Mouse (Mus musculus): ENCODE data around the gene Plcl1.
A peak's percentile ranks its signal among the peaks of the same experiment; 100 is the strongest.
"Not testable (repeated sequence)": the region's sequence is repeated elsewhere in the genome, so short reads cannot be mapped to it uniquely, and the experiment has no call there.

Plcl1 gene

DNA sequence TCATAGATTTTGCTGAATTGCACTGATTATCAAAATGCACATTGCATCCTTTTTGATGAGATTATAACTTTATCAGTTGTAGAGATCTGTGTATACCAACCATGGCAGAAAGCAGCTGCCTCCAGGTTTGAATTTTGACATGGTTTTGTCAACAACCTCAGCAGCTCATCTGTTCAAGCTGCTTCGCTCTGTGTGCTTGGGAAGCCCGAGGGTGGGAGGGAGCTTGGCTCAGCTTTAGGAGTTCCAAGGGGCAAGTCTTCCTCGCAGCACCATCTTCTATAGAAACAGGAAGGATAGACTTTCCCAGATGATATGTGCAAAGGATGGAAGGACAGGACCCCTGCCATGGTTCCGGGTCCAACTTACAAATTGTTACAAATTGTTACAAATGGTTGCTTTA lies 32.9 kb downstream of the Plcl1 start:
- no peak for DNase-seq (ENCODE audit: low spot score in 2 of 2)

DNA sequence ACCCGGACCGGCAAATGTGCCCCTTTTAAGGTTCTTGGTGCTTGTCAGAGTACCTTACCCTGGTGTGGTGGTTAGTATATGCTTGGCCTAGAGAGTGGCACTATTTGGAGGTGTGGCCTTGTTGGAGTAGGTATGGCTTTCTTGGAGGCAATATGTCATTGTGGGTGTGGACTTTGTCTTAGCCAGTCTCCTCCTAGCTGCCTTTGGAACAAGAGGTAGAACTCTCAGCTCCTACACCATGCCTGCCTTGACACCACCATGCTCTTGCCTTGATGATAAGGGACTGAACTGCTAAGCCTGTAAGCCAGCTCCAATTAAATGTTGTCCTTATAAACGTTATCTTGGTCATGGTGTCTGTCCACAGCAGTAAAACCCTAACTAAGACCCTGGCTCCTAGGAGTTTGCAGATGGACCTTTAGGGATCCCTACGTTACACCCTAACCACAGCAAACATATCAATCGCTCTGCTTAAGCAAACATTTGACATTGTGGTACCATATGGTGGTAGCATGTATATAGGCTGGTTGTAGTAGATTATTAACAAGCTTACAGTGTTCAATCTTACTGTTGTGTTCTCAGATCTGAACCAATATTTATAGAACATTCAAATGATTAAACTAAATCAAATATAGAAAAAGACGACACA lies 39.4 kb downstream of the Plcl1 start:
- no peak for DNase-seq (ENCODE audit: low spot score in 2 of 2)

DNA sequence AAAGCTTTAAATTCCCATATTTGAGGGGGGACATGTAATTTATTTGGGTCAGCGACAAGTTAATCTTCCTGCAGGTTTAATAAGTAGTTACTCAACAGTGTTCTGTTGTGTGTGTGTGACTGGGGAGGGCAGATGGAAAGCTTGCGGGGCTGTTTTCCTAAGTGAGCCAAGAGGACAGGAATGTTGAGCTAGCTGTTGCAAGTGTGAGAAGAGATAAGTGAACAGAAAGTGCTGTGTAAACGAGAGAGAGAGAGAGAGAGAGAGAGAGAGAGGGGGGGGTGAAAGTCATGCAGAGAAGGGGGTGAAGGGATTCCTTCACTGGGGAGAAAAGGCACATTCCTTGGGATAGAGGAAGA lies 39.9 kb downstream of the Plcl1 start:
- DNase-seq (ENCODE audit: low spot score in 2 of 2), result no peak

DNA sequence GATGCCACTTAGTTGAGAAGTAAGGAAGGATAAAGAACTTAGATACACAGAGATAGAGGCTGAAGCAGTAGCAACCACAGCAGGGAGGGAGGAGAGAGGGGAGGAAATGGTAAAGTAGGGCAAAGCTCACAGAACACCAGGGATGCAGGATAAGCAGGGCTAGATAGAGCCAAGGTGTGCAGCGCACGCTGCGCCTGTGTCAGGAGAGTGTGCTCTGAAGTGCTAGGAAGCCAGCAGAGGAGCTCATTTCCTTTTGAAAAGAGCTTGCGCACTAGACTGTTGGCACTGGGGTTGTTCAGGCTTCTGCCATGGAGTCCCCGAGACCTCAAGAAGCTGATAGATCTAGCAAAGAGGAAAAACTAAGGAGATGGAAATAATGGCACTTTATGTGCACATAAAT lies 40.6 kb downstream of the Plcl1 start:
- no peak for DNase-seq (ENCODE audit: low spot score in 2 of 2)

DNA sequence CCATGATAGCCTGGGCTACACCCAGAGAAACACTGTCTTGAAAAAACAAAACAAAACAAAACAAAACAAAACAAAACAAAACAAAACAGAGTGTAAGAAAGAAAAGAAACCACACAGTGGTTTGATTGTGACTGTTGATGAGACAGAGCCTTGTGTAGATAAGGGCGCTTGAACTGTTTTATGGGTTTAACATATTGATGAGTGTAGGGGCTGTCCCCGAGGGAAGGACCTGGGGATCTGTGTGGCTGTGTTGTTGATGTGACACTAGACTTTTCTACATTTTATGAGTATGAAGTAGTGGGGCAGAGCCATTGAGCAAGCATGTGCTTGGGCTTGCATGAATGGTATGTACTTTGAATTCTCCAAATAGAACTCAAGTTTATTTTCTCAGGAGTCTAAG lies 41.2 kb downstream of the Plcl1 start:
- DNase-seq (ENCODE audit: low spot score in 2 of 2), result no peak

DNA sequence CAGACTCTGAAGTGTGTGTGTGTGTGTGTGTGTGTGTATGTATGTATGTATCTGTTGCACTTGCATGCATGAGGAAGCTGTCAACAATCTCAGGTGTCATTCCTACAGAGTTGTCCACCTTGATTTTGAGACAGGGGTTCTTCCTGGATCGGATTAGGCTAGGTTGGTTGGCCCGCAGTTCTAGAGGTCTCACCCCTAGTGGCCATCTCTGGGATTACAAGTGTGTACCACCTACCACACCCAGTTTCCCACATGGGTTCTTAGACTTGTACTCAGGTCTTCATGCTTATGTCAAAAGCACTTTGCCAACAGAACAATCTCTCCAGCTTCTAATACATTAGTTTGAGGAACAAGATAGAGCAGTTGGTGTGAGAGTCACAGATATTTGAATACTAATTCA lies 41.9 kb downstream of the Plcl1 start:
- DNase-seq (ENCODE audit: low spot score in 2 of 2), result no peak

DNA sequence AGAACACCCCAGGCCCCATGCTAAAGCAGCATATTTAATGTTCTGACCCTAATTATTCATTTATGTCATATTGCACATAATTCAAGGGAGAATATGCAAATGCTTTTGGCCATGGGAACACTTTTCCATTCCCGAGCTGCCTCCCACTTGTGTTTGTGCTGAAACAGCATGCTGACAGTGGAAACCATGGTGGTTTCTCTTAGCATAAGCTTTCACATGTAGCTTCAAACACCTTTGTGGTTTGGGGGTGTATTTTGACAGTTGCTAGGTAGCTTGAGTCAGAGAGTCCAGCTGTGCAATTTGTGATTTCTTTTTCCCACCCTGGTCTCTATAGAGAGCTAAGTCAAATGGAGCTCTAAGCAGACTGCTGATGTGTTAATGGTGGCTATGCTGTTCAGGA lies 42.4 kb downstream of the Plcl1 start:
- DNase-seq (ENCODE audit: low spot score in 2 of 2), result no peak

DNA sequence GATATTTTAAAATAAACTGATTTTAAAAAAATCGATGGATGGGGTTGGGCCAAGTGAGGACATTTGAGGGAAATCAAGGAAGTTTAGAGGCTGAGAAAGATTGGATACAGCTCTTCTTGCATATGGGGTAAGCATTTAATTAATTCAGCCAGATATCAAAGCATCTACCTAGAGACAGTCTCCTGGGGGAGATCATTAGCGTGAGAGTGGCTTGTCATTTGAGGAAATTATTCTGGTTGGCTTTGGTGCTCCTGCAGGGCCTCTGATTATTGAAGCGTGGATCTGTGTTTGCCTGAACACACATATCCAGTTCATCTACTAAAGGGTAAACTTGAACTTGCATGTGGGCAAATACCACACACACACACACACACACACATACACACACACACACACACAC lies 44.1 kb downstream of the Plcl1 start:
- no peak for DNase-seq (ENCODE audit: low spot score in 2 of 2)

DNA sequence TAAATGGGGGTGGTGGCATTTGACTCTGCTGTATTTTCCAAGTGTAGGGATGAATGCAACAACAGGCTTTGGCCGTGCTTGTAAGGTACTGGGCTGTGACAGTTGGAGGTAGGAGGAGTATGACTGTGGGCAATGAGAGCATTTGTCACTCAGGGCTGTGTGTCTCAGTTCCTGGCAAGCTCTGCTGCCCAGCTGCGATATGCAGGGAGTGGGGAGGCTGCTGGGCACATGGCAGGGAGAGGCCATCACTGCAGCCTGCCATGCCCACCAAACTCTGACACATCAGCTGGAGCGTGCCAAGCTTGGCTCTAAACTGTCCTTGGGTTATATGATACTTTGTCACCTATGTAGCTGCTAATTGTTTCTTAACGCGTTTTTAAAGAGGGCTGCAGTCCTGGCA lies 48.4 kb downstream of the Plcl1 start:
- DNase-seq (ENCODE audit: low spot score in 2 of 2), result no peak

DNA sequence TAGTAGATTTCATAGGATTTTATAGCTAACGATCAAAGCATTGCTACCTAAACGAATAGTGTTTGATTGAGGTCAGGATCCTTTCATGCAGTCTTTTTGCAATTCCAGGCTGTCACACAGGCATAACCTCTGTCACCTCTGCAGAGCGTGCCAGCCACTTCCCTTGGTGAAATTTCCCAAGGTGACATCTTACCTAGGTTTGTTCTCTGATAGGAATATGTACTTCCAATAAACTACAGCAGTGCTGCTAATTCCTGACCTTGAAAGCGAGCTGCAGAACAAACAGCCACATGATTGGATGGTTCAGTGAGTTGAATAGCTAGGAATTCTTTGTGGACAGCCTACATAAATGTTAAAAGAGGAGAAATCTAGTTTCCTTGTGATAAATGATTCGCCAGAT lies 56.6 kb downstream of the Plcl1 start:
- no peak for DNase-seq (ENCODE audit: low spot score in 2 of 2)

DNA sequence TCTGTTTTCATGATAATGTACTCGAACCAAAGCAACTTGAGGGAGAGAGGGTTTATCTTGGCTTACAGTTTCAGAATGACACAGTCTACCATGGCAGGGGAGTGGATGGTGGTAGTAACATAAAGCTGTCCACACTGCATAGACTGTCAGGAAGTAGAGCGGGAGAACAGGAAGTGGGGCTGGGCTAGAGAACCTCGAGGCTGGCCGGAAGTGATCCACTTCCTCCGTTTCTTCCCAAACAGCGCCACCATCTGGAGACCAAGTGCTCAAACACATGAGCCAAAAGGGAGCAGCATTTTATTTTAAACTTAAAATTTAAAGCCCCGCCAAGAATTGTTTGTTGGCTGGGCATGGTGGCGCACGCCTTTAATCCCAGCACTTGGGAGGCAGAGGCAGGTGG lies 68.0 kb downstream of the Plcl1 start:
- DNase-seq (ENCODE audit: low spot score in 2 of 2), result no peak

DNA sequence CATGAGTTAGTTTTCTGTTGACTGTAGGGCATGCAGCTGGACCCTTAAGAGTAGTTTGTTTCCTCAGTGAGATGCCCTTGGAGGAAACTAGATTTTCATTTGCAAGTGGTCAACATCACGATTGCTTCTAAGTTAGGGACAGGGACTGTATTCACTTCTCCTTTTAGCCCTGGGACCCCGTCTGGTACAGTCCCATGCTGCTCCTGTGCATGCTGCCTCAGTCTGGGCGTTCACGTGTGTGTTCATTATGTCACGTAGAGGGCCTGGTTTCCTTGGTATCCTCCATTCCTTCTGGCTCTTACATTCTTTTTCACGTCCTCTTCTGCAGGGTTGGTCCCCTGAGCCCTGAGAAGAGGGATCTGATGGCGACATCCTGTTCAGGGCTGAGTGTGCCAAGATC lies 69.3 kb downstream of the Plcl1 start:
- DNase-seq (ENCODE audit: low spot score in 2 of 2), result no peak

DNA sequence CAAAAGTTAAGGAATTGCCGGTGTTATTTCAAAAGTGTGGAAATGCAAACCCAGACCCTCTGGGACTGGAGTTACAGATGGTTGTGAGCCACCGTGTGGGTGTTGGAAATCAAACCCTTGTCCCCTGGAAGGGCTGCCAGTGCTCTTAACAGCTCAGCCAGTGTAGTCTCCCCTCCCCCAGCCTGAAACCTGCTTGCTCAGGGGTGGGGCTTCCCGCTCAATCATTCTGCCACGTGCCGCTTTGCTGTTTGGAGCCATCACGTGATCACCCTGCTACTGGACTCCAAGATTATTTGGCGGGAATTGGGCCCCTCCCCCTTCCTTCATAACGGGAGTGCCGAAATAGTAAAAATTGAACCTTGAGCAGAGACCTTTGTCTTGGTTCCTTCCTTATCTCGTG lies 81.7 kb downstream of the Plcl1 start:
- not testable (repeated sequence) for DNase-seq (ENCODE audit: low spot score in 2 of 2)

DNA sequence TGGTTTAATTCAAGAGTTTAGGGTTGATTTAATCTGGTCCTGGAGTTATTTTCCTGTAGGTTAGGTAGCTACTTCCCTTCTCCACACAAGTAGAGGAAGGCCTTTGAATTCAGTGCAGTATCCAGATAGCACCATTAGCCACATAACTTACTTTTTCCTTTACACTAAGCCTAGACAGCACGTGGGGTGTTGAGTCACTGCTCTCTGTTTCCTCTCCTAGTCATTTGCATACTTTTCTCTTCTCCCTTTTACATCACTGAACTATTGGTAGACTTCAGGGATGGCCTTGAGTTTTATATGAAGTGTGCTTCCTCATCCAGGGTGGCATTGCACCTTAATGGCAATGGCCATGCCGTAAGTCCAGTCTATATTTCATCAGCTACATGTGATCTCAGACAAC lies 82.5 kb downstream of the Plcl1 start:
- no peak for DNase-seq (ENCODE audit: low spot score in 2 of 2)

DNA sequence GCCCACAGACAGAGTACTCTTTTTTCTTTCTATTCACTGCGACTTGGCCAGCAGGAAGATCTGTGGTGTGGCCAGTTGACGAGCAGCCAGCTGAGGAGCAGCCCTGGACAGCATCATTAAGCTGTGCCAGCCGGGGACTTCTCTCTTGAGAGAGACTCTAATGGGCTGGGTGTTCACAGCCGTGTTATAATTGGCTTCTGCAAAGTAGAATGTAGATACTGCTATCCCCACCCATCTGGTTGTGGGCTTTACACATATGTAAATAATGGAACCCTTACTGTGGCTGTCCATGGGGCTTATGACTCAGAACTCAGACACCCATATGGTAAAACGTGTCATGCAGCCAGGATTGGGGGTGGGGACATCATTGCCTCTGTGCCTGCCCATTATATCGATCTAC lies 83.6 kb downstream of the Plcl1 start:
- peak; percentile 22 to 25 for DNase-seq (ENCODE audit: low spot score in 2 of 2)

DNA sequence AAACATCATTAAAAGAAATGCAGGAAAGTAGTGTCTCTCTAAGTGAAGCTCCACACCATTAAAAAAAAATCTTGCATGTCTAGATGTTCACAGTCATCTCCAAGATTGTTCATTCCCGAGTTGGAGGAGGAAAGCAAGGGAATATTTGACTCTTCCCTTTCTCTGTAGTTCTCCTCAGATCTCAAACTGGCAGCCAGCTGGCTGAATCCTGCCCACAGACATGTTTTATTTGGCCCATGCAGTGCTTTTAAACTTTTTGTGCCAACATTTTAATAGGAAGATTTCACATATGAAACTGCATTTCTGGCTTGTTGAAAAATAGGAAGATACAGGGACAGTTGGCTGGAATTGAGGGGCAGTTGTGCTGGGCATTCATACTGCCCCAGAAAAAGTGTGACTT lies 94.2 kb downstream of the Plcl1 start:
- peak in 1 of 2 experiments; percentile 13 for DNase-seq (ENCODE audit: low spot score in 2 of 2)

DNA sequence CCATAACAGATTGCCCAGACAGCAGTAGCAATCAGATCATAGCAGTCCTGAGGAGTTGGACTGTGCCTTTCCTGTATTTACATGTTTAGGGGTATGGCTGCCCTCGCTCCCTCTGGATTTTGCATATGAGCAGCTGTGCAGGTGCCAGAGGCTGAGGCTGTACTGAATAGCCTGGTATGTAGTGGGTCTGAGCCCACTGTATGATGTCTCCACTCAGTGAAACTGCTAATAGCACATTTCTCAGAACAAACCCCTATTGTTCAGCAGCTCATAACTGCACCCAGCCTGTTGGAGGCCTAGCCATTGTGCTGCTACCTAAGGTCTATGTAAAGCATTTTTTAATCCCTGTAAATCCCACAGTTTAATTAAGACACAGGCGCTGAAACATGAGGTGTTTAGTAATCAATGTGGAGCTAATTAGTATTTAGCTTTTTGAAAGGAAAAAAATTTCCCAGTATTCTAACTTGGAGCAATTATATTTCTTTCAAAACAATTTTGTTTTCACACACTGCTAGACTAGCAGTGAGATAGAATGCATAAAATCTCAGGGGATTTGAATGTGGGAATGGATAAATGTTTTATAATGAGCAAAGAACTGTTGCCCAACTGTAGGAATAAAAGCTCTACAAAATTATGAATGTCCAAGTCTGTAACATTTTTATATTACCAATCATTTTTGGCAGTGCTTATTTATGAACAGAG lies 95.4 kb downstream of the Plcl1 start:
- no peak for DNase-seq (ENCODE audit: low spot score in 2 of 2)

DNA sequence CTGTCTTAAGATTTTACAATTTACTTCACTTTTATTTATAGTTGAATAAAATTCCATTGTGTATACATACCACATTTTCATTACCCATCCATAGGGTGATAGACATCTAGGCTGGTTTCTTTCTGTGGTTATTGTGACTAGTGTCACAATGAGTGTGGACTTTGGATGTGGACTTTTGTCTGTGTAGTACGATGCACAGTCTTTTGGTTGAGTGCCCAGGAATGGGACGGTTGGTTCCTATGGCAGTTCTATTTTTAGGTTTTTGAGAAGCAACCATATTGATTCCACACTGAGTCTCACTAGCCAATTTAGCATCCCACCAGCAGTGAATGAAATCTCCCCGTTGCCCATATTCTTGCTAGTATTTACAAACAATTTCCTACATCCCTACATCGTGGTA lies 100.1 kb downstream of the Plcl1 start:
- DNase-seq (ENCODE audit: low spot score in 2 of 2), result no peak

DNA sequence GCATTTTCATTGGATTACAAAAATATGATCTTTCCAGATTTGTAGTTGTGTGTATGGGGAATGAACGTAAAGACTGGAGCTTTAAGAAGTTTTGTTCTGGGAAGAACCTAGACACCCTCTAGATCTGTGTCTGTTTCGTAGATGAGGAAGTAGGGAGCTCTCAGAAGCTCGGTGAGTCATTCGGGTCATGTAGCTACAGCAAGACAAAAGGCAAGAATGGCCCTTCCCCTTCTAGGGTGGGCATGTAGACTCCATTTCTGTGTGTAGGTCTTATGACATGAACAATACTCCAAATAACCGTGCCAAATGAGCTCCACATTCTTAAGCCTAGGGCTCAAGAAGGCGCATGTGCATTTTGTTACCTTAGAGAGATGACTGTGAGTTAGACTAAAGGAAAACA lies 101.3 kb downstream of the Plcl1 start:
- no peak for DNase-seq (ENCODE audit: low spot score in 2 of 2)

DNA sequence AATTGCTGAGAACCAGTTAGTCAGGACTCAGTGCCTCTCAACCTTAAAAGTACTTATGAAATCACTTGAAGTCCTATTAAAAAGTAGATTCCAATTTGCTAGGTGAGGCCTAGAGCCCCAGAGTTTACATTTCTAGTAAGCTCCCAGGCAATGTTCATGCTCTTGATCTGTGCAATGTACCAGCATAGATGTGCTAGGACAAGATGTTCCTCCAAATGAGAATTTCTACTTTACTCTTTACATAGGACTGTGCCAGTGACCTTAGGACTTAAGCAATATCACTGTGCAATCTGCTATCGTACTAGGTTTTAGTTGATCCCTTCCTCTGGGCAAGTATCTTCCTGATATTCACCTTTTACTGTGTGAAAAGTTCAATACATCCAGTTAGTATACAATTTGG lies 103.9 kb downstream of the Plcl1 start:
- no peak for DNase-seq (ENCODE audit: low spot score in 2 of 2)

DNA sequence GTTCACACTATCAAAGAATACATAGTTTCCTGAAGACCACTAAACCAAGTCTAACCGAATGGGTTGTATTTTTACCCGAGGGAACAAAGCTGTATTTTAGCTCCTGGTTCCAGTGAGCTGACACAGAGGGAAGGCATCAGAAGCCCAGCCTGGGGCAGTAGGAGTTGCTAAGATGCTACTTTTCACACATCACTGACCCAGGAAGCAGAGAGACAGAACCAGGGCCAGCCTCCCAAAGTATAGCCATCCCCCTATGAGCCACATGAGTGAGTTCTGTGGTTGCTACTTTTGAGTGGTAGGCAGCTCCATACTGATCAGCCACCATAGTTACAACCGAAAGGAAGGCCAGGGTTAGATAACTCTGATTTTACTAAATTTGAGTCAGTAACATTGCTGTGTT lies 106.4 kb downstream of the Plcl1 start:
- DNase-seq (ENCODE audit: low spot score in 2 of 2), result no peak

DNA sequence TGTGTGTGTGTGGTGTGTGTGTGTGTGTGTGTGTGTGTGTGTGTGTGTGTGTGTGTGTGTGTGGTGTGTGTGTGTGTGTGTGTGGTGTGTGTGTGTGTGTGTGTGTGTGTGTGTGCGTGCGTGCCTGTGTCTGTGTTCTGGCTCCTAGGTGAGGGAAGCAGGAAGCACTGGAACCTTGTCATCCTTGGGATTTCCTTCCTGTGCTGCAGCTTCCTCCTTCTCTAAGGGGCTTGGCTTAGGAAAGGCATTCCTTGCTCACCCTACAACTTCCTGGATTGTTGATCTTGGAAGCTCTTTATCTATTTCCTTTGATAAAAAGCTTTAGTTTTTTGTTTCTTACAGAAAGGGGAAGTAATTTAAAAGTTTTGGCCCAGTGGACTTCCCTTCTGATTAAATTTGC lies 107.1 kb downstream of the Plcl1 start:
- DNase-seq (ENCODE audit: low spot score in 2 of 2), result not testable (repeated sequence)

DNA sequence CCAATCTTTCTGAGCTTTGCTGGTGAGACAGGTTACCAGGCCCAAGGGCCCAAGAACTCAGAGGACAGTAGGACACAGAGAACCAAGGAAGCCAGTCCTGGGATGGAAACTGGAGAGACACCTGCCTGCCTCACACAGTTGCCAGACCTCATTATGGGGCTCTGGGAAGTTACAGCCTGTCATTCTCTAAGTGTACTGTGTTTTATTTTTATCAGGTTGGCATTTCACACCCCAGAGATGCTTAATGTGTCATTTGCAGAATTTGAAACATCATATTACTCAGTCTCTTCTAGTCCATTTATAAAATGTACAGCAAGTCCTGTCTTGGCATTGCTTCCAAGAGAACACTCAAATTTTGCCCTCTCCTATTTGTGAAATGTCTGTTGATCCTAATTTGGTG lies 111.5 kb downstream of the Plcl1 start:
- no peak for DNase-seq (ENCODE audit: low spot score in 2 of 2)

DNA sequence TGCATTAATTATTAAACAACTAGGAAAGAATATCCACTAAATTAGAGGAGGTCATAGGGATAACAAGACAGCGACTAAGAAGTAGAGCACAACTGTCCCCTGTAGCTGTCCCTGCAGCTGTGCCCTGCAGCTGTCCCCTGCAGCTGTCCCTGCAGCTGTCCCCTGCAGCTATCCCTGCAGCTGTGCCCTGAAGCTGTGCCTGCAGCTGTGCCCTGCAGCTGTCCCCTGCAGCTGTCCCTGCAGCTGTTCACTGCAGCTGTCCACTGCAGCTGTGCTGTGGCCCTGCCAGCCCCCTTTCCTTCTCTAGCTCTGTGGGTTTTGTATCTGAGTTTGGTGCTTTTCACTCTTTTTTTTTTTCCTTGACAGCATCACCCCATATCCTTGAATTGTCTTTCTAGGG lies 118.2 kb downstream of the Plcl1 start:
- DNase-seq (ENCODE audit: low spot score in 2 of 2), result no peak
